Mouse (Mus musculus) ES-Bruce4 (cell line): ENCODE measurements at regions not wholly inside any gene's neighbourhood (a gene's known extent, or its start where the extent isn't known, plus 50 kb on each side); places are given as distances from the start of the nearest gene placed in this dataset.

Experiments
- CTCF ChIP-seq: IDR thresholded peaks from one replicate; pipeline ENCODE4 v1.8.1; 2011; ENCODE audit warnings: low read depth, low read length
- POLR2A ChIP-seq: IDR thresholded peaks from one replicate; pipeline ENCODE4 v1.8.1; 2011; ENCODE audit warnings: low read length; ENCODE audit not compliant: insufficient read depth

DNA sequence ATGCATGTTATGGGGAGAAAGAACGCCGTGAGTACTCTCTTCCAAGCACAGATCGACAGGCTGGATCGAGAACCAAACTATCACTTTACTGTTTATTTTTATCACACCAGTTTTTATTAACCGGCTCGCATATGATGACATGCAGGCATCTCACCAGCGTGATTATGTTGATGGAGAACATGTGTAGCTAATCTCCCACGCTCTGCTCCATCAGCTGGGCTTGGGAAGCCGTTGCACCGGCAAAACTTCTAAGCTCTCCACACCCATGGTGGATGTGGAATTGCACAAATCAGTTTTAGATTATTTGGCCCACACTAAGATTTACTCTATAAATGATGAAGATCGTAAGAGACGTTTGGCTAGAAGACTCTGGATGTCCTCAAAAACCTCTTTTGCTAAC is 125.9 kb downstream of the Icos start:
- TF ChIP-seq POLR2A (no peak), CTCF (no peak)
